Mouse (Mus musculus) fat pad, adult 2 months (tissue): ENCODE measurements around the gene Gm17545.
"Not testable (repeated sequence)": the region's sequence is repeated elsewhere in the genome, so short reads cannot be mapped to it uniquely, and the experiment has no call there.

Source experiments
- DNase-seq: peaks from one replicate; pipeline ENCODE4 v3.0.0-alpha.2; 2011; ENCODE audit warnings: low read depth, low spot score; ENCODE audit errors: extremely low read depth

The Gm17545 gene

GRCm38 (mm10) chr9:22453990-22454389 is at the start of gene Gm17545:
Gene Gm17545 (plus strand): TSS chr9:22454290.
- DNase-seq, result not testable (repeated sequence)

- DNase-seq, result no peak
Measured at GRCm38 (mm10) chr9:22405414-22405813, 48.7 kb upstream of the Gm17545 start.

DNA sequence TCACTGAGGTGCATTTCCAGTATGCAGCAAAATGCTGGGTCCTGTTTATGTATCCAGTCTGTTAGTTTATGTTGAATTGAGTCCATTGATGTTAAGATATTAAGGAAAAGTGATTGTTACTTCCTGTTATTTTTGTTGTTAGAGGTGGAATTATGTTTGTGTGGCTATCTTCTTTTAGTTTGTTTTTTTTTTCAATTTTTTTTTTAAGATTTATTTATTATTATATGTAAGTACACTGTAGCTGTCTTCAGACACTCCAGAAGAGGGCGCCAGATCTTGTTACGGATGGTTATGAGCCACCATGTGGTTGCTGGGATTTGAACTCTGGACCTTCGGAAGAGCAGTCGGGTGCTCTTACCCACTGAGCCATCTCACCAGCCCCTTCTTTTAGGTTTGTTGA is 46.5 kb upstream of the Gm17545 start:
- not testable (repeated sequence) for DNase-seq

- not testable (repeated sequence) for DNase-seq
Measured at GRCm38 (mm10) chr9:22408344-22408743, 45.7 kb upstream of the Gm17545 start.

DNA sequence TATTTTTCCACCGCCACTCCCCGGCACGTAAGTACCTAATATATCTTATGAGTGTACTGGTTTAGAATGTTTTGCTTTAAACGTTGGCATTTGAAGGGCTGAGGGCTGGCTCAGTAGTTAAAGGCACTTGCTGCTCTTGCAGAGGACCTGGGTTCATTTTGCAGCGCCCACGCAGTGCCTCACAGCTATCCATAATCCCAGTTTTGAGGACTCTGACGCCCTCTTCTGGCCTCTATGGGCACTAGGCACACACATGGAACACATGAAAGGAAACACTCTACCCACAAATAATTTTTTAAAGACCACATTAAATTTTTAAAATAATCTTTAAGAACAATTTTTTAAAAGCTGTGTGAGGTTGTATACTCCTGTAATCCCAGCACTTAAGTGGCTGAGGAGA is 44.6 kb upstream of the Gm17545 start:
- DNase-seq, result no peak

DNA sequence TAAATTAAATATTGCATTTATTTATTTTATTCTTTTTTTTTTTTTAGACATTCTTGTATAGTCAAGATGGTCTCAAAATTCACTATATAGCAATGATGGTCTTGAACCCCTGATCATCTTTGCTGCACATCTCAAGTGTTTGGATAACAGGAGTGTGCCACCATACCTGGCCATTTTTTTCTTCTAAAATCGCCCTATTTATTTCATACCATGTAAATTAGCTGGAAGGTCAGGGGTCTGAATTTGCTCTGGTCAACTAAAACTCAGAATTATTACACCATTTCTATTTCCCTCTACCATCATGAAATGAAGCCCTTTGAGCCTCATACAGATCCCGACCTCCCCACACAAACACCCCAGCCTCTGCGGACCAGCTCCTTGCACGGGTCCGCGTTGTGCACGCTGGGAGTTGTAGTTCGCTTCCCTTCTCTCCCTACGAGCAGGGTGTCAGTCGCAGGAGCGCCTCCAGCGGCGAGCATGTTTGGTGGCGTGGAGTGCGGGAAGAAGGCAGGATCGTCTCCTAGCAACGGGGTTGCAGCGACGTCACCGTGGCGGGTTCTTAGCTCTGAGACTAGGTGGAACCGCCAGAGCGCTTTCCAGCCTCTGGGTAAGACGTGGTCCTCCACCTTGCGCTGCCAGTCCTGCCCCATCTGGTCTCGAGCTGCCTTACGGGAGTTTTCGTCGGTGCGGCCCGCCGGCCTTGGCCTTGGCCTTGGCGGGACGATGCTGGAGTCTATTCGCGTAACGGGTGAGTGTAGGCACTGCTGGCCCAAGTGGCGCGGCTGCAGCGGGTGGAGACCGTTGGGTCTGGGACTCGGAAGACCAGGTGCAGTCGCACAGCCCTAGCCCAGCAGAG is 42.9 kb upstream of the Gm17545 start, which contains the start of gene 9530077C05Rik:
Gene 9530077C05Rik (plus strand): TSS at position 512 of the 856 bp plus-strand sequence.
- DNase-seq, result no peak

- no peak for DNase-seq
Measured at GRCm38 (mm10) chr9:22416187-22416586, 37.9 kb upstream of the Gm17545 start.

DNA sequence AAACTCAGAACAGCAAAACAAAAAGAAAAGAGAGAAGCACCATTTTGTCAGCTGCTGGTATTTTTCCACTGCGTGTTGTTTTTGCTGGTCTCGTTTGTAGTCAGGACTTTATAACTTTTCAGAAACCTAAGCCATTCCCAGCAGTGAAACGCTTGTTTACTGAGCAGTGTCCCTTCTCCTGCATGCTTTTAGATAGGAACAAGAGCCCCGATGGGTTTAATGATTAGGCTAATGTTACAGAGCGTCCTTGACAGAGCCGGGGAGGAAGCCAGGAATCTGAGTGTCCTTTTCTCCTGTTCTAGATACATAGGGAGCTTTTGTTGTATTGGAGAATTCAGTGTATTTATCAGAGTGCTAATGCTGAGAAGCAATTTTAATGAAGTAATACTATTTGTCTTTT is 36.5 kb upstream of the Gm17545 start:
- DNase-seq, result no peak

DNA sequence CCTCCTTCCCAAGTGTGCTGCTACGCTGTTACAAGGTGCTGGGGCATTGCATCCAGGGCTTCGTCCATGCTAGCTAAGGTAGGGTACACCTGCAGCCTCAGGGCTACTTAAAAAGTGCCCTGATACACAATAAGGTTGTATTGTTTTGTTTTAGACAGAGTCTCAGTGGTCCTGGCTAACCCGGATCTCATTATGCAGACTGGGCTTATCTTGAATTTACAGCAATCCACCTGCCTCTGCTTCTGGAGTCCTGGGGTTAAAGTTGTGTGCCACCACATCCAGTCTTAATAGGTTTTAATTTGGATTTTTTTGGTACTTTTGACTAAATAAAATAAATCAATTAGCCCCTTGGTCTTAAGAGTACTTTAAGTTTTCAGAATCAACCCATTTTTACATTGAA is 34.2 kb upstream of the Gm17545 start:
- no peak for DNase-seq

- no peak for DNase-seq
Measured at GRCm38 (mm10) chr9:22420491-22420890, 33.6 kb upstream of the Gm17545 start.

DNA sequence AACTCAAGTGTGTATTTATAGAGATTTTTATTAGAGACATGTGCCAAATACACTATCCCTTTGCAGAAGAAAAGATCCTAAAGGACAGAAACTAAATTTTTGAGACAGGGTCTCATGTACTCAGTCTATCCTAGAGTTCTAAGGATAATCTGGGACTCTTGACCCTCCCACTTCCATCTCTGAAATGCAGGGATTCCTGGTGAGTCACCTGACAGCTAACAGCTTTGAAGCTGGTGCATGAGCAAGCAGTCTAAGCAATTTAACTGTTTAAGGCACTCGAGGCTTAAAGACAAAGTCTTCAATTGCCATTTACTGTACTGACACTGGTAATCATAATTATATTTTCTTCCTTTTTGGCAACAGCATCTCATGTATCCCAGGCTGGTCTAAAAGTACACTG is 31.5 kb upstream of the Gm17545 start:
- no peak for DNase-seq

DNA sequence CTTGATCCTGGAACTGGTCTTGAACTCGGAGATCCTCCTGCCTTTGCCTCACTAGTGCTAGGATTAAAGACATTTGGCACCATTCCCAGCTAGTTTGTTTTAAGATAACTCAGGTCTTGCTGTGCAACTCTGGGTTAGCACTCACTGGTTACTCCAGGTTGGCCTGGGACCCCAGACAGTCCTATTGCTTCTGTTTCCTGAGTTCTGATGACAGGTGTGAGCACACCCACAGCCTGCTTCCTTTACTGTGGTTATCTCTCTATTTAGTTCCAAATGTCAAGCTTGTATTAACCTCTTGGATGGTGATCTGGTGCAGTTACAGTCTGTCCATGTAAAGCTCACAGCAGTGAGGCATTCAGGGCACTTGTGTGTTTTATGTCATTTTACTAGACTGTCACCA is 30.6 kb upstream of the Gm17545 start:
- no peak for DNase-seq

DNA sequence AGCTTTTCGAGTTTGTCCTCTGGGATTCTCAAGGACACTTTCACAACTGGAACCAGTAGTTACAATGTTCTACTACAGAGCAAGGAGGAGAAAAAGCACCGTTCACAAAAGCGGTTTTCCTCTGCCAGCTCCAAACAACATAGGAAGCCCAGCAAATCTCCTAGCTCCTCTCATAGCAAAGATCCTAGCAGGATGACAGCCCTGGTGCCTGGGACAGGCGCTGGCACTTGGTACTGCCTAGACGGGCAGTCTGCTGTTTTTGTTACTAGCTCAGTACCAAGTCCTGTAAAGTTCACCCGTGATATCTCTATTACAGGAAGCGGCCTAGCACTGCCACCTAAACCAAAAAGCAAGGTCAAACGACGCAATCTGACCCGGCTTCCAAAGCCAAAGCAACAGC is 29.9 kb upstream of the Gm17545 start:
- no peak for DNase-seq

- DNase-seq, result no peak
Measured at GRCm38 (mm10) chr9:22424719-22425118, 29.4 kb upstream of the Gm17545 start.

GRCm38 (mm10) chr9:22428028-22428665 is 25.9 kb upstream of the Gm17545 start:
- DNase-seq, result no peak

- DNase-seq, result no peak
Measured at GRCm38 (mm10) chr9:22428666-22429410, 25.3 kb upstream of the Gm17545 start.

GRCm38 (mm10) chr9:22429533-22430241 is 24.4 kb upstream of the Gm17545 start:
- no peak for DNase-seq

- peak; percentile 39 for DNase-seq
Measured at GRCm38 (mm10) chr9:22430315-22430840, 23.7 kb upstream of the Gm17545 start.

GRCm38 (mm10) chr9:22433221-22433620 is 20.9 kb upstream of the Gm17545 start:
- DNase-seq, result no peak

- DNase-seq, result no peak
Measured at GRCm38 (mm10) chr9:22434101-22434500, 20.0 kb upstream of the Gm17545 start.

DNA sequence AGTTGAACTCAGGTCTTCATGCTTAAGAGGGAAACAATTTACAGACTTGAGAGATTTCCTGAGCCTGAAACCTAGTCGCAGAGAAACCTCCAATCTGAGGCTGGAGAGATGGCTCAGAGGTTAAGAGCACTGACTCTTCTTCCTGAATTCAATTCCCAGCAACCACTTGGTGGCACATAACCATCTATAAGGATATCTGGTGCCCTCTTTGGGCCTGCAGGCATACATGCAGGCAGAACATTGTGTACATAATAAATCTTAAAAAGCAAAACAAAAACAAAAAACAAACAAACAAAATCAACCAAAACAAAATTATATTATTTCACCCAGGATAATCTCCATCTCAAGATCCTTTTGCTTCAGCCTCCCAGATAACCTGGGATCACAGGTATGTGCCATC is 15.3 kb upstream of the Gm17545 start:
- DNase-seq, result no peak
